Mouse (Mus musculus) cerebellum, postnatal 10 days (tissue): Measurements from ENCODE around the gene Sh3gl2.

Experiments
- DNase-seq, 2 experiments: peaks; one replicate each; pipeline ENCODE4 v3.0.0; 2021; ENCODE audit warnings: mixed read lengths in 2 of 2

Gene Sh3gl2

DNA sequence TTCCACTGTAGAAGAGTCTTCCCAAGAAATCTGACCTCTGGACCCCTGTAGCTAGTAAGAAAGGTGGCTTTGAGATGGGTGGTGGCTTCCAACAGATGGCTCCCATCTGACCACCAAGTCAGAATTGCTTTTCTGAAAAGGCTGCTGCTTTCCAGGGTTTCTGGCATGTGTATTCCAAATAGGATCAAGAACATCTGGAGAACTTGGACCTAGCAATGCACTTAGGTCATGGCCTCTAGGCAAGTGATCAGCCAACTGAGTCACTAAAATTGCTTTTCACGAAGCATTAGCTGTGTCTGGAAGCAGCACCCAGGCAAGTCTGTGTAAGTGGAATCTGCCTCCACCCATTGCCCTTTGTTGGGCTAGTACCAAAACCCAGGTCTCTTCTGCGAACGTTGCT, 414.3 kb downstream of the Sh3gl2 start:
- DNase-seq = no peak

DNA sequence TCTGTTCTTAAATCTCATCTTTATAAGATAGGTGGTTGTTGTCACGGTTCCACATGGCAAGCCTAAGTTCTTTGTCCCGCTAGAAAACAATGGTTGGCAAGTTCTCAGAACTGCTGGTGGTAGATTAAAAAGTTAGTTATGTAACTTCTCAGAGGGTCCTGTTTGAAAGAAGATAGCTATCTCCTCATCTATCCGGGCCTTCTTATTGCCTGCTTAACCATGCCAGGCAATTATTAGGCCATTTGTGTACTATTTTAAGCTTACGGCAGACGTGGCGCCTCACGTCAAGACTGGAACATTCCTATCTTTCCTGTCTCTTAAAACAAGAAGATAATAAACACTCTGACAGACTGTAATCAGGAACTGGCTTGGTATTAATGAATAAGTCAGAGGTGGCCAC, 424.5 kb downstream of the Sh3gl2 start:
- DNase-seq = no peak

DNA sequence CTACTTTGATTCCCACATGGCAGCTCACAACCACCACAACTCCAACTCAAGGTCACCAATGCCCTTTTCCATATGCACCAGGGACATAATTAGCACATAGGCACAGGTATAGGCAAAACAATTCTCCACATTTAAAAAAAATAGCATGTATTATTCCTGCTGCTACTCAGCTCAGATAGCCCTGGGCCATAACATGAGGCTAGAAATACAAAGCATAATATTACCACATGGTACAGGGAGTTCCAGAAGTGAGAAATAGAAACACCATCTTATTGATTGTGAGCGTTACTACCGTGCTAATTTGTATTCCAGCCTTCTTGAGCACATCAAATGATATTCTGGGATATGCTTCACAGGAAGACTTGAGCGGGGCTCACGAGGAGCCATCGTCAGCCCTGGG, 464.3 kb downstream of the Sh3gl2 start:
- DNase-seq = no peak

DNA sequence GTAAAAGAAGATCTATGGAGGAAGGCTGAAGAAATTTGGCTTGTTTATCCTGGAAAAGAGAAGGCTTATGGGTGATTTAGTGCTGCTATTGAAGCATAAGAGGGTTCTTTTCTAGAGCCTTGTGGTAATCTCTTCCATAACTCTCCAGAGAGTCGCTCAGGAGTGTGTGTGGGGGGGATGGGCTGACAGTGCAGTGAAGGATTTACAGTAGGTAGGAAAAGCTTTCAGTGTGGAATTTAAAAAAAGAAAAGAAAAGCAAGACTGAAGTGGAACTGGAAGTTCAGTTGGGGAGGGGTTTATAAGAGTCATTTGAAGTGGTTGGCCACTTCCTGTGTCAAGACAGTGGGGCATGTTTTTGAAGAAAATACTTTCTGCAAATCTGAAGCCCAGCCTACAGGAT, 464.8 kb downstream of the Sh3gl2 start:
- DNase-seq = no peak

DNA sequence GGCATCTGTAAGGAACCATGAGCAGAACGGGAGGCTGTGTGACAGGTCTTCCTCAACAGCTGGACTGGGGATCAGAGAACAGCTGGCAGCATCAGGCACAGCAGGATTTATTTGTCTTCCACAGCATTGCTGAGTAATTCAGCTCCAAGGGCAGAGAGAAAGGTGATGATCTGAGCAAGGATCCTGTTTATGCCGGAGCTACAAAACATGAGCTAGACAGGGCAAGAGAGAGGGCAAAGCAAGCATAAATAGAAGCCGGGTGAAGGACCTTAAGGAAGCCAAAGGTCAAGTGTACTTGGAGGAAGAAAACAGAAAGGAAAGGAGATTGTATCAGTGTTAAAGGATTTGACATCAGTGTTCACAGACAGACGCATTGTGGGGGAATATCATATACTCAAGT, 467.4 kb downstream of the Sh3gl2 start:
- no peak for DNase-seq

DNA sequence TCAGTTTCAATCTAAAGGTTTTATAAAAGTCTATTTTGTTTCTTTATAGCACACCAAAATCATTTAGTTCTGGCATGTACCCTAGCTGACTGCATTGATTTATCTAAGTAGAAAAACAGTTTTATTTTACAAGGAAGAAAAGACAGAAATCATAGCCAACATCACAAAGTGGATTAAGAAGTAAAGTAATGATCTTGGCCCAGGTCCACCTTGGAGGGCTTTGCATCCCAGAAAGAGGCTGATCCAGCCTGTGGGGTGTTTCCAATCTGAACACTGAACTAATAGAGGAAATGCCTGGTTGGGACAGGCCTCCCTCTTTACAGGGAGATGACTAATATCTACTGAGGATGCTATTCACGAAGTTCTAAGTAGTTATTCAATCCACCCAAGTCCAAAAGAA, 472.7 kb downstream of the Sh3gl2 start:
- DNase-seq = no peak

DNA sequence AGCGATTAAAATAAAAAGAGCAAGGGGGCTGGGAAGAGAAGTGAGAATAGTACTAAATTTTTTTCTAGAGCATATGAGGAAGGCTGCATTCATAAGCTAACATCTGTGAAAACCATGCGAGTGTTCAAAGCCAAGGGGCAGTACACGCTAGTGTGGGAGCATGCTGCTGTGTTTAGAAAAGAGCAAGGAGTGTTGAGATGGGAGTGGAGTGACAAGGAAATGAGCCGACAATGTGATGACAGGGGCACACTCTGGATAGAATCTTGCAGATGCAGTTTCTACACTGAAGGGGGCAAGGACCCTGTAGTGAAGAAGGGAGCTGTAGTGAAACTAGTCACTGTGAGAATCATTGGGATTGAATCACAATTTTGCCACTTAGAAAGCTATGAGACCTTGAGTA, 481.2 kb downstream of the Sh3gl2 start:
- no peak for DNase-seq
